Mouse (Mus musculus) limb, embryonic 12.5 days (tissue): ENCODE measurements at regions not wholly inside any gene's neighbourhood (a gene's known extent, or its start where the extent isn't known, plus 50 kb on each side); places are given as distances from the start of the nearest gene placed in this dataset.

Experiments used
- ATAC-seq: fragments of 200-750 bp; cut with Nextera tagmentation; 2 replicates; pipeline ENCODE4 v1.8.0; 2017; ENCODE audit warnings: low read depth, moderate TSS enrichment; ENCODE audit not compliant: insufficient number of reproducible peaks, insufficient read depth, low FRiP score, low TSS enrichment
- H3K27ac ChIP-seq: fragments of 300-500 bp; sonication (generic); 2 replicates; pipeline ENCODE4 v1.5.1; 2016; ENCODE audit warnings: mild to moderate bottlenecking, moderate library complexity
- H3K27me3 ChIP-seq: fragments of 300-500 bp; sonication (generic); 2 replicates; pipeline ENCODE4 v1.6.1; 2016; ENCODE audit warnings: mild to moderate bottlenecking, moderate library complexity
- H3K36me3 ChIP-seq: fragments of 300-500 bp; sonication (generic); 2 replicates; pipeline ENCODE4 v1.6.1; 2016; ENCODE audit warnings: mild to moderate bottlenecking, moderate library complexity
- H3K4me1 ChIP-seq: fragments of 300-500 bp; sonication (generic); replicated peaks from 2 replicates; pipeline ENCODE4 v1.6.1; 2016
- H3K4me2 ChIP-seq: fragments of 300-500 bp; sonication (generic); 2 replicates; pipeline ENCODE4 v1.6.1; 2016; ENCODE audit warnings: mild to moderate bottlenecking, moderate library complexity
- H3K4me3 ChIP-seq: fragments of 300-500 bp; sonication (generic); replicated peaks from 2 replicates; pipeline ENCODE4 v1.5.1; 2016; ENCODE audit warnings: mild to moderate bottlenecking
- H3K9ac ChIP-seq: fragments of 300-500 bp; sonication (generic); replicated peaks from 2 replicates; pipeline ENCODE4 v1.6.1; 2016; ENCODE audit warnings: mild to moderate bottlenecking, moderate library complexity
- H3K9me3 ChIP-seq: fragments of 300-500 bp; sonication (generic); 2 replicates; pipeline ENCODE4 v1.6.1; 2016; ENCODE audit warnings: mild to moderate bottlenecking, moderate library complexity
- WGBS: fragments of 180-500 bp; shearing (Covaris S2); methylation state at CpG from one replicate; pipeline ENCODE4 v1.1.7; 2016; 5-methylcytosine and 5-hydroxymethylcytosine counted together

- Histone ChIP-seq H3K4me1 (no peaks in the 10 kb centered on the region), H3K4me2 (no peak overlapping the region), H3K27ac (no peak overlapping the region), H3K27me3 (no peaks in the 10 kb centered on the region), H3K4me3 (no peak overlapping the region), H3K9ac (no peak overlapping the region), H3K36me3 (no peaks in the 10 kb centered on the region), H3K9me3 (no peaks in the 10 kb centered on the region)
- ATAC-seq, result no peak
- 73% methylated on average over 5 of the region's 5 CpGs for WGBS
Measured at GRCm38 (mm10) chr13:71231182-71231581, 389.6 kb upstream of the Adamts16 start.

GRCm38 (mm10) chr13:71214776-71215175, 373.2 kb upstream of the Adamts16 start:
- no peak overlapping the region for H3K4me3 ChIP-seq
- H3K9ac ChIP-seq, result no peak overlapping the region
- no peak for ATAC-seq
- H3K4me1 ChIP-seq, result no peaks in the 10 kb centered on the region
- peaks cover 9% of the 10 kb centered on the region; the same call in 1 of the 2 replicates for H3K27me3 ChIP-seq
- WGBS, result 29% methylated on average over 5 of the region's 5 CpGs
- H3K9me3 ChIP-seq, result no peaks in the 10 kb centered on the region
- H3K27ac ChIP-seq, result no peak overlapping the region
- H3K4me2 ChIP-seq, result no peak overlapping the region
- H3K36me3 ChIP-seq, result no peaks in the 10 kb centered on the region

DNA sequence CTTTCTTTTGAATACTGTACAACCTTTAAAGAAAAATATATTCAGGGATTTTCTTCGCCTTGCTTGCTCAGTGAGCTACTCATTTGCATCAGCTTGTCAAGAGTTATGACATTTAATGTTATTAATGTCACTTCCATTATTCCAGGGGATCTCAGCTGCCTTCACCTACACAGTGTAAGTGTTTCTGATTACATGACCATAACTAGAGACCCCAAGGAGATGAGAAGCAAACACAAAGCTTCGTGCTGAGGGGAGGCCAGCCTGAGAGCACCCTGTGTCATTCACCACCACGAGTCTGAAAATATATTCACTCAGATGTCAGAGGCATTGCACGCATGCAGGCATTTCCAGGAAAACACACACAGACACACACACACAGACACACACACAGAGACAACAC, 369.8 kb upstream of the Adamts16 start:
- WGBS, result 82% methylated on average over 4 of the region's 4 CpGs
- no peak overlapping the region for H3K4me3 ChIP-seq
- H3K27me3 ChIP-seq, result peaks cover 9% of the 10 kb centered on the region; the same call in 1 of the 2 replicates
- no peaks in the 10 kb centered on the region for H3K4me1 ChIP-seq
- H3K9me3 ChIP-seq, result no peaks in the 10 kb centered on the region
- no peak overlapping the region for H3K27ac ChIP-seq
- H3K36me3 ChIP-seq, result no peaks in the 10 kb centered on the region
- no peak for ATAC-seq
- no peak overlapping the region for H3K9ac ChIP-seq
- H3K4me2 ChIP-seq, result no peak overlapping the region

DNA sequence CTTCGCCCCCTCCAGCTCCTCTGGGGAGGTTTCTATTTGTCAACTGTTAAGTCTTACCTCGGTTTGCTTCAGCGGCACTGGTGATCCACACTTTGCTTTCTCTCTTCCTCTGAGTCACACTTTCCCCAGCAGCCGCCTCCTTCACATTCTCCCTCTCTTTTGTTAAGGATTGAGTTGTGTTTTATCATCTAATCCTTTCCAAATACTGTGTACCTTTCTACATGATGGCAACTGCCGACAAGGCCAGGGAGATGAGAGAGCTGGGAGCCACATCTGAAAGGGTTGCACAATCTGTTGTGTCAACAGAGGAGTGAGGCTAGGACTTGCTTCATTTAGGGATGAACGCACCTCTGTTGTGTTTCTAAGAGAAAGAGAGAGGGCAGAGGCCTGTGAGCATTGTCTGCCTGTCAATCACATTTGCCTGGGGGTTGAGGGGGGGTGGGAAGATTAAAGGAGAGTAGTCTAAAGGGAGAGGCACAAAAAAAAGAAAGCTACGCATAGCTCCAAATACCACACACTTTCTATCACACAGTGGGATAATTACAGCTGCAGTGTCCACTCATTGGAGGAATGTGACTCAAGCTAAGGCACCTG, 369.1 kb upstream of the Adamts16 start:
- 74% methylated on average over 7 of the region's 7 CpGs for WGBS
- no peak overlapping the region for H3K4me3 ChIP-seq
- no peak overlapping the region for H3K4me2 ChIP-seq
- no peaks in the 10 kb centered on the region for H3K9me3 ChIP-seq
- no peak overlapping the region for H3K27ac ChIP-seq
- no peak for ATAC-seq
- H3K27me3 ChIP-seq, result peaks cover 9% of the 10 kb centered on the region; the same call in 1 of the 2 replicates
- peaks cover 4% of the 10 kb centered on the region; the same call in 1 of the 2 replicates for H3K4me1 ChIP-seq
- no peaks in the 10 kb centered on the region for H3K36me3 ChIP-seq
- no peak overlapping the region for H3K9ac ChIP-seq

DNA sequence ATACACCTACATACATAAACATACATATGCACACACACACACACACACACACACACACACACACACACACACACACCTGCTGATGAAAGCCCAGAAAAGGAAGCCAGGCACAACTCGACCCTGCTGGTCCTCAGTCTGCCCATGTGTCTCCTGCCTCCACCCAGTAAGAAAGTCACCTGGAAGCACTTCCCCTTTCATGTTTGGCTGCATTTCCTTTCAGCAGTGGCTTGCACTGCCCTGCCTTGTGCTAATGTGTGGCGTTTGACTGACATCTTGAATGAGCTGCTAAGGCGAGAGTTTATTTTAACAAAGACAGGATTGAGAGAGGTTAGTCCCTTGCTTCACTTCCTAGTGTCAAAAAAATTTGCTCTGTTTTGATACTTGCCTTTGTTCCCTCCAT, 364.1 kb upstream of the Adamts16 start:
- Histone ChIP-seq H3K4me3 (no peak overlapping the region), H3K4me2 (no peak overlapping the region), H3K9me3 (no peaks in the 10 kb centered on the region), H3K9ac (no peak overlapping the region), H3K27me3 (peaks cover under 1% of the 10 kb centered on the region; the same call in 1 of the 2 replicates), H3K4me1 (peaks cover 11% of the 10 kb centered on the region), H3K36me3 (no peaks in the 10 kb centered on the region), H3K27ac (no peak overlapping the region)
- no peak for ATAC-seq
- 42% methylated on average over 3 of the region's 3 CpGs for WGBS

GRCm38 (mm10) chr13:71200656-71201055, 359.0 kb upstream of the Adamts16 start:
- peaks cover 11% of the 10 kb centered on the region for H3K4me1 ChIP-seq
- WGBS, result 9% methylated on average over 3 of the region's 3 CpGs
- no peak for ATAC-seq

DNA sequence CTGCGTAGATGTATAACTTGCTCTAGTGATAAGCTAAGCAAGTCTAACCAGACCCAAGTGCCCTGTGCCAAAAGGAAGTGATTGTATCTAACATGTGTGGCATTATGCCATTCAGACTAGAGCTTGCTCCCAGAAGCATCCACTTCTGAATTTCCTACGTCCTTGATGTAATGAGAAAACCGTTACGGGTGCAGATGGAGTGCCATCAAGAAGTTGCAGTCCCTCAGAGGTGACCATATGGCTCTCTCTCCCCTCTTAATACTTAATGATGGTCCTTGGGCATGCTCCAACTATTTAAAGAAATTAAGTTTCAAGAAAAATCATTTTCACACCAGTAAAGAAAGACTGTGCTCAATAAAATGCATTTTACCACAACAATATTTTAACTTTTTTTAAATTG, 354.1 kb upstream of the Adamts16 start:
- Histone ChIP-seq H3K27ac (no peak overlapping the region), H3K4me2 (no peak overlapping the region), H3K36me3 (no peaks in the 10 kb centered on the region), H3K9ac (no peak overlapping the region), H3K27me3 (peaks cover 6% of the 10 kb centered on the region; the same call in 1 of the 2 replicates), H3K9me3 (0 out of 2 replicates have a peak, but pooled peaks cover 6% of the 10 kb centered on the region), H3K4me1 (peaks cover 4% of the 10 kb centered on the region; the same call in 1 of the 2 replicates), H3K4me3 (no peak overlapping the region)
- 88% methylated on average over 4 of the region's 4 CpGs for WGBS
- no peak for ATAC-seq

More at GRCm38 (mm10) chr13:71200656-71201055, 359.0 kb upstream of the Adamts16 start:
- Histone ChIP-seq H3K9me3 (no peaks in the 10 kb centered on the region), H3K27me3 (no peaks in the 10 kb centered on the region; the same call in 1 of the 2 replicates), H3K27ac (no peak overlapping the region), H3K4me2 (no peak overlapping the region), H3K4me3 (no peak overlapping the region), H3K9ac (no peak overlapping the region), H3K36me3 (no peaks in the 10 kb centered on the region)

GRCm38 (mm10) chr13:71184500-71184899, 342.9 kb upstream of the Adamts16 start:
- ATAC-seq, result no peak
- Histone ChIP-seq H3K9ac (no peak overlapping the region), H3K27ac (no peak overlapping the region), H3K4me3 (no peak overlapping the region), H3K9me3 (no peaks in the 10 kb centered on the region), H3K27me3 (peaks cover 36% of the 10 kb centered on the region), H3K4me2 (no peak overlapping the region), H3K36me3 (no peaks in the 10 kb centered on the region), H3K4me1 (no peaks in the 10 kb centered on the region)
- WGBS, result 78% methylated on average over 4 of the region's 4 CpGs

DNA sequence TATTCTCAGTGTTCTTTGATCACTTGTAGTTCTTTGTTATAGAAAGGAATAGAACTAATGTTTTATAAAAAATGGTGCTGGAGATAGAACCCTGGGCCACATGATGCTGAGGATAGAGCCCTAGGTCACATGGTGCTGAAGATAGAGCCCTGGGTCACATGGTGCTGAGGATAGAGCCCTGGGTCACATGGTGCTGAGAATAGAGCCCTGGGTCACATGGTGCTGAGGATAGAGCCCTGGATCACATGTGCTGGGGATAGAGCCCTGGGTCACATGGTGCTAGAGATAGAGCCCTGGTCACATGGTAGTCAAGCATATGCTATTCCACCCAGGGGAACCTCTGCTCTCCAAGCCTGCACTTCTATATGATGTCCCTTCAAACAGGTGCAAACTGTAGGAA, 337.5 kb upstream of the Adamts16 start:
- Histone ChIP-seq H3K36me3 (no peaks in the 10 kb centered on the region), H3K9me3 (no peaks in the 10 kb centered on the region), H3K27me3 (peaks cover 28% of the 10 kb centered on the region), H3K4me2 (no peak overlapping the region), H3K27ac (no peak overlapping the region), H3K9ac (no peak overlapping the region), H3K4me1 (no peaks in the 10 kb centered on the region), H3K4me3 (no peak overlapping the region)
- ATAC-seq, result no peak

DNA sequence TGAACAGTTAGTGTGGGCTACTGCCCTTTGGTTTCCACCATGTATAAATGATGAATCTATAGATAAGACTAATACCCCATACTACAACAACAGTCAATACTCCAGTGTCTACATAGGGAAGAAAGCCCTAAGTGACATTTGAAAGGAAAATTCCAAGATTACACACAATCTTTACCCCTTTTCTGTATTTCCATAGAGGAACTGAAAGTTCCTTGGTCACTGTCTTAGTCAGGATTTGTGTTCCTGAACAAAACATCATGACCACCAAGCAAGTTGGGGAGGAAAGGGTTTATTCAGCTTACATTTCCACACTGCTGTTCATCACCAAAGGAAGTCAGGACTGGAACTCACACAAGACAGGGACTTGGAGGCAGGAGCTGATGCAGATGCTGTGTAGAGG, 332.7 kb upstream of the Adamts16 start:
- Histone ChIP-seq H3K4me1 (no peaks in the 10 kb centered on the region), H3K9me3 (no peaks in the 10 kb centered on the region), H3K27me3 (peaks cover 7% of the 10 kb centered on the region; the same call in 1 of the 2 replicates), H3K9ac (no peak overlapping the region), H3K4me2 (no peak overlapping the region), H3K4me3 (no peak overlapping the region), H3K36me3 (no peaks in the 10 kb centered on the region), H3K27ac (no peak overlapping the region)
- ATAC-seq, result no peak

DNA sequence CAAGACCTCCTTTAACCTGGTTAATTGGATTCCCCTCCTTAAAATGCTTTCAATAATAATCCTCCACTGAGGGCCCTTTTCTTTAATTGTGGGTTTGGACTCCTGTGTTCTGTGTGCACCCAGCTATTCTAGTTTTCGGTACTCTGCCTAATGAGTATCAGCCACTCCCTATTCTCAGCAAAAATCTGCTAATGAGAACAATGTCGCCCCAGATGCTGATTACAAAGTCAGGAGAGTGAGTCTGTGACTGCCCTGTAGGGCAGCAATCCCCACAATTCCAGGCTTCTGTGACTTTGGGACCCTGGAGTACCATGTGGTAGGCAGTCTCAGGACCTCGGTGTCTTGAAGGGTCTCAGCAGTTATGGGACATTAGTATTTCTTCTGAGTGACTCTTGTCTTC, 324.6 kb upstream of the Adamts16 start:
- no peak overlapping the region for H3K4me3 ChIP-seq
- no peak overlapping the region for H3K27ac ChIP-seq
- no peak overlapping the region for H3K4me2 ChIP-seq
- WGBS, result 51% methylated on average over 3 of the region's 3 CpGs
- no peaks in the 10 kb centered on the region for H3K36me3 ChIP-seq
- no peaks in the 10 kb centered on the region for H3K27me3 ChIP-seq
- H3K4me1 ChIP-seq, result no peaks in the 10 kb centered on the region
- no peaks in the 10 kb centered on the region for H3K9me3 ChIP-seq
- ATAC-seq, result no peak
- H3K9ac ChIP-seq, result no peak overlapping the region
